Mouse (Mus musculus) T-cell, adult 2 months (primary cell): ENCODE data around the gene Oaz1.
A peak's percentile ranks its signal among the peaks of the same experiment; 100 is the strongest.

Source experiments
- DNase-seq: peaks from one replicate; pipeline ENCODE4 v3.0.0; 2022; ENCODE audit warnings: low spot score

Gene Oaz1

GRCm38 (mm10) chr10:80854913-80855748 lies 28.7 kb downstream of the Oaz1 start, which contains the start of the genes Lsm7 and Sppl2b:
Gene Lsm7, minus strand, starts transcription at chr10:80855209.
Gene Sppl2b, plus strand, starts transcription at chr10:80855275.
- peak; percentile 96 for DNase-seq

GRCm38 (mm10) chr10:80855749-80856073 lies 29.3 kb downstream of the Oaz1 start:
- no peak for DNase-seq

GRCm38 (mm10) chr10:80856267-80856666 lies 29.8 kb downstream of the Oaz1 start:
- peak; percentile 21 for DNase-seq

GRCm38 (mm10) chr10:80856908-80857307 lies 30.5 kb downstream of the Oaz1 start:
- DNase-seq, result no peak

- DNase-seq, result no peak
Observed at GRCm38 (mm10) chr10:80857386-80857785, 30.9 kb downstream of the Oaz1 start.

- no peak for DNase-seq
Observed at GRCm38 (mm10) chr10:80857848-80858247, 31.4 kb downstream of the Oaz1 start.

GRCm38 (mm10) chr10:80858350-80858935 lies 32.0 kb downstream of the Oaz1 start:
- DNase-seq, result no peak

GRCm38 (mm10) chr10:80862305-80862704 lies 35.8 kb downstream of the Oaz1 start:
- no peak for DNase-seq

- DNase-seq, result no peak
Observed at GRCm38 (mm10) chr10:80864446-80864845, 38.0 kb downstream of the Oaz1 start.

- DNase-seq, result no peak
Observed at GRCm38 (mm10) chr10:80870993-80871392, 44.5 kb downstream of the Oaz1 start.

GRCm38 (mm10) chr10:80871581-80871980 lies 45.1 kb downstream of the Oaz1 start, which contains the start of gene Tmprss9:
Gene Tmprss9, plus strand, starts transcription at chr10:80871848.
- no peak for DNase-seq

- DNase-seq, result no peak
Observed at GRCm38 (mm10) chr10:80874035-80874434, 47.6 kb downstream of the Oaz1 start.

- peak; percentile 65 for DNase-seq
Observed at GRCm38 (mm10) chr10:80876028-80876427, 49.6 kb downstream of the Oaz1 start.

- no peak for DNase-seq
Observed at GRCm38 (mm10) chr10:80876594-80876993, 50.1 kb downstream of the Oaz1 start.
